Mouse (Mus musculus) small intestine, adult 2 months (tissue): ENCODE results near the gene Rngtt. TPM values are rescaled to one million over a fixed set of nuclear protein-coding genes. Genes with fewer than 3 reads are reported as not detected.

Source experiments
- H3K27ac ChIP-seq: fragments of 200-500 bp; 2 replicates; pipeline ENCODE4 v1.5.1; 2012; ENCODE audit warnings: low read depth, low read length, control low read depth, inconsistent platforms; ENCODE audit not compliant: insufficient read depth
- H3K27me3 ChIP-seq: fragments of 200-500 bp; 2 replicates; pipeline ENCODE4 v1.6.1; 2012; ENCODE audit warnings: mild to moderate bottlenecking, moderate library complexity, low read length, inconsistent platforms; ENCODE audit not compliant: control insufficient read depth, insufficient read depth
- H3K36me3 ChIP-seq: fragments of 200-500 bp; 2 replicates; pipeline ENCODE4 v1.6.1; 2012; ENCODE audit warnings: mild to moderate bottlenecking, low read length, control low read depth, inconsistent platforms; ENCODE audit not compliant: control insufficient read depth, insufficient read depth
- H3K4me1 ChIP-seq: fragments of 200-500 bp; 2 replicates; pipeline ENCODE4 v1.6.1; 2012; ENCODE audit warnings: low read length, inconsistent platforms, mixed read lengths; ENCODE audit not compliant: control insufficient read depth, insufficient read depth, insufficient read length
- H3K4me3 ChIP-seq: fragments of 200-500 bp; 2 replicates; pipeline ENCODE4 v1.5.1; 2012; ENCODE audit warnings: low read depth, mild to moderate bottlenecking, control low read depth, inconsistent platforms, low read length, moderate library complexity
- CTCF ChIP-seq: fragments of 200-500 bp; IDR thresholded peaks from 2 replicates; pipeline ENCODE4 v1.5.1; 2012; ENCODE audit warnings: low read depth, mild to moderate bottlenecking, control low read depth, inconsistent platforms, low read length, moderate library complexity, mixed read lengths; ENCODE audit not compliant: insufficient replicate concordance, insufficient read length; ENCODE audit errors: extremely low read depth
- POLR2A ChIP-seq: fragments of 200-500 bp; IDR thresholded peaks from 2 replicates; pipeline ENCODE4 v1.6.1; 2012; ENCODE audit warnings: low read depth, mild to moderate bottlenecking, control low read depth, inconsistent platforms, low read length, moderate library complexity
- WGBS: fragments of 180-500 bp; shearing (Covaris S2); methylation state at CpG from one replicate; pipeline ENCODE4 v1.1.7; 2018; 5-methylcytosine and 5-hydroxymethylcytosine counted together
- polyA plus RNA-seq: library from polyadenylated mRNA; depleted of rRNA; stranded (reverse); fragments of >200 nt; gene quantifications from 2 replicates; pipeline ENCODE4 v1.2.3, GENCODE M21; 2012

The Rngtt gene
- polyA plus RNA-seq, 1 experiment: 1.5 TPM

GRCm38 (mm10) chr4:33496985-33497384 lies 186.9 kb downstream of the Rngtt start:
- Histone ChIP-seq H3K4me3 (no peak overlapping the region), H3K36me3 (peaks cover 8% of the 10 kb centered on the region), H3K27me3 (no peaks in the 10 kb centered on the region), H3K4me1 (no peaks in the 10 kb centered on the region), H3K27ac (no peak overlapping the region)
- 85% methylated on average over 2 of the region's 2 CpGs for WGBS
- TF ChIP-seq POLR2A (no peak), CTCF (no peak)

GRCm38 (mm10) chr4:33497657-33498056 lies 187.5 kb downstream of the Rngtt start:
- no peak overlapping the region for H3K27ac ChIP-seq
- no peaks in the 10 kb centered on the region for H3K27me3 ChIP-seq
- H3K36me3 ChIP-seq: peaks cover 10% of the 10 kb centered on the region
- H3K4me1 ChIP-seq: no peaks in the 10 kb centered on the region
- H3K4me3 ChIP-seq: no peak overlapping the region
- TF ChIP-seq POLR2A (no peak), CTCF (no peak)

- Histone ChIP-seq H3K27ac (no peak overlapping the region), H3K27me3 (no peaks in the 10 kb centered on the region), H3K4me3 (no peak overlapping the region), H3K36me3 (peaks cover 14% of the 10 kb centered on the region), H3K4me1 (no peaks in the 10 kb centered on the region)
- WGBS: 87% methylated on average over 4 of the region's 4 CpGs
- no peak for TF ChIP-seq CTCF
Observed at GRCm38 (mm10) chr4:33498160-33498874, 188.2 kb downstream of the Rngtt start.

- Histone ChIP-seq H3K36me3 (peaks cover 10% of the 10 kb centered on the region), H3K4me3 (no peak overlapping the region), H3K27me3 (no peaks in the 10 kb centered on the region), H3K4me1 (no peaks in the 10 kb centered on the region), H3K27ac (no peak overlapping the region)
- TF ChIP-seq POLR2A: no peak
- no peak for TF ChIP-seq CTCF
Observed at GRCm38 (mm10) chr4:33506638-33507037, 196.5 kb downstream of the Rngtt start.

- no peak overlapping the region for H3K27ac ChIP-seq
- TF ChIP-seq POLR2A (no peak), CTCF (no peak)
- H3K27me3 ChIP-seq: no peaks in the 10 kb centered on the region
- WGBS: 60% methylated on average over 10 of the region's 10 CpGs
- no peaks in the 10 kb centered on the region for H3K4me1 ChIP-seq
- H3K36me3 ChIP-seq: no peaks in the 10 kb centered on the region
- no peak overlapping the region for H3K4me3 ChIP-seq
Observed at GRCm38 (mm10) chr4:33510544-33510943, 200.4 kb downstream of the Rngtt start.

- WGBS: 47% methylated on average over 3 of the region's 3 CpGs
- Histone ChIP-seq H3K36me3 (no peaks in the 10 kb centered on the region), H3K4me1 (no peaks in the 10 kb centered on the region), H3K27me3 (no peaks in the 10 kb centered on the region), H3K27ac (no peak overlapping the region), H3K4me3 (no peak overlapping the region)
- TF ChIP-seq POLR2A (no peak), CTCF (no peak)
Observed at GRCm38 (mm10) chr4:33513421-33513820, 203.3 kb downstream of the Rngtt start.

- Histone ChIP-seq H3K4me3 (no peak overlapping the region), H3K27me3 (no peaks in the 10 kb centered on the region), H3K4me1 (no peaks in the 10 kb centered on the region), H3K36me3 (no peaks in the 10 kb centered on the region), H3K27ac (no peak overlapping the region)
- TF ChIP-seq CTCF: no peak
- TF ChIP-seq POLR2A: no peak
- 83% methylated on average over 10 of the region's 10 CpGs for WGBS
Observed at GRCm38 (mm10) chr4:33514108-33515000, 204.2 kb downstream of the Rngtt start.
